Mouse (Mus musculus) kidney, postnatal 0 days (tissue): Measurements from ENCODE around the gene Endou. TPM values are rescaled to one million over a fixed set of nuclear protein-coding genes. Genes with fewer than 3 reads are reported as not detected.

Experiments used
- ATAC-seq: fragments of 200-750 bp; cut with Nextera tagmentation; replicated peaks from 2 replicates; pipeline ENCODE4 v1.8.0; 2017; ENCODE audit warnings: low read depth, moderate number of reproducible peaks, moderate TSS enrichment, moderate library complexity; ENCODE audit not compliant: low FRiP score
- DNase-seq: peaks from one replicate; pipeline ENCODE4 v3.0.0-alpha.2; 2016; ENCODE audit warnings: low spot score
- H3K27ac ChIP-seq: fragments of 300-500 bp; sonication (generic); 2 replicates; pipeline ENCODE4 v1.5.1; 2014; ENCODE audit warnings: mild to moderate bottlenecking
- H3K27me3 ChIP-seq: fragments of 300-500 bp; sonication (generic); 2 replicates; pipeline ENCODE4 v1.6.1; 2014; ENCODE audit warnings: low read length, mixed read lengths; ENCODE audit not compliant: insufficient read depth
- H3K36me3 ChIP-seq: fragments of 300-500 bp; sonication (generic); 2 replicates; pipeline ENCODE4 v1.6.1; 2014; ENCODE audit warnings: low read length, mixed read lengths; ENCODE audit not compliant: insufficient read depth
- H3K4me1 ChIP-seq: fragments of 300-500 bp; sonication (generic); replicated peaks from 2 replicates; pipeline ENCODE4 v1.6.1; 2014; ENCODE audit warnings: antibody characterized with exemption, low read length, mixed read lengths; ENCODE audit not compliant: insufficient read depth
- H3K4me2 ChIP-seq: fragments of 300-500 bp; sonication (generic); 2 replicates; pipeline ENCODE4 v1.6.1; 2014; ENCODE audit warnings: mild to moderate bottlenecking, low read length, moderate library complexity, mixed read lengths
- H3K4me3 ChIP-seq: fragments of 300-500 bp; sonication (generic); replicated peaks from 2 replicates; pipeline ENCODE4 v1.5.1; 2014; ENCODE audit warnings: low read depth, low read length
- H3K9ac ChIP-seq: fragments of 300-500 bp; sonication (generic); 2 replicates; pipeline ENCODE4 v1.6.1; 2014; ENCODE audit warnings: low read depth, low read length
- H3K9me3 ChIP-seq: fragments of 300-500 bp; sonication (generic); replicated peaks from 2 replicates; pipeline ENCODE4 v1.6.1; 2016; ENCODE audit warnings: low read length, inconsistent platforms, mixed read lengths
- CTCF ChIP-seq: IDR thresholded peaks from 2 replicates; pipeline ENCODE4 v1.5.1; 2016; ENCODE audit warnings: antibody characterized with exemption, low read depth, mild to moderate bottlenecking, moderate library complexity
- WGBS: fragments of 180-500 bp; shearing (Covaris S2); extraction: QIAGEN DNeasy Blood & Tissue Kit; methylation state at CpG from one replicate; pipeline ENCODE4 v1.1.7; 2014; 5-methylcytosine and 5-hydroxymethylcytosine counted together
- polyA plus RNA-seq: library from polyadenylated mRNA; unstranded; fragments of >200 nt; fragmentation: Nextera tagmentation; extraction: Ambion mirVana; gene quantifications from 2 replicates; pipeline ENCODE4 v1.2.1, GENCODE M21; 2015

Gene Endou
- polyA plus RNA-seq, 1 experiment from 2014 or later = 2.2 TPM

GRCm38 (mm10) chr15:97740283-97740732 lies 9.2 kb upstream of the Endou start:
- H3K27me3 ChIP-seq = no peaks in the 10 kb centered on the region
- no peak for DNase-seq
- H3K9me3 ChIP-seq = no peaks in the 10 kb centered on the region; the same call in 1 of the 2 replicates
- H3K4me2 ChIP-seq = no peak overlapping the region
- H3K36me3 ChIP-seq = 0 out of 2 replicates have a peak, but pooled peaks cover 5% of the 10 kb centered on the region
- no peak overlapping the region for H3K4me3 ChIP-seq
- TF ChIP-seq CTCF = no peak
- 75% methylated on average over 9 of the region's 9 CpGs for WGBS
- H3K4me1 ChIP-seq = no peaks in the 10 kb centered on the region
- ATAC-seq = no peak
- no peak overlapping the region for H3K9ac ChIP-seq
- no peak overlapping the region for H3K27ac ChIP-seq

- no peaks in the 10 kb centered on the region; the same call in 1 of the 2 replicates for H3K9me3 ChIP-seq
- 91% methylated on average over 7 of the region's 7 CpGs for WGBS
These were observed 7.8 kb upstream of the Endou start for GRCm38 (mm10) chr15:97738923-97739322.

GRCm38 (mm10) chr15:97731988-97732387 lies 849 bp upstream of the Endou start:
- ATAC-seq (no peak), DNase-seq (no peak)
- no peaks in the 10 kb centered on the region for H3K36me3 ChIP-seq
- H3K4me3 ChIP-seq = no peak overlapping the region
- no peak for TF ChIP-seq CTCF
- H3K27me3 ChIP-seq = no peaks in the 10 kb centered on the region
- H3K27ac ChIP-seq = no peak overlapping the region
- H3K4me1 ChIP-seq = peaks cover 8% of the 10 kb centered on the region; the same call in 1 of the 2 replicates
- H3K9ac ChIP-seq = no peak overlapping the region
- no peaks in the 10 kb centered on the region for H3K9me3 ChIP-seq
- WGBS = 87% methylated on average over 11 of the region's 11 CpGs
- H3K4me2 ChIP-seq = no peak overlapping the region

More at GRCm38 (mm10) chr15:97738923-97739322, 7.8 kb upstream of the Endou start:
- Histone ChIP-seq H3K27ac (no peak overlapping the region), H3K27me3 (no peaks in the 10 kb centered on the region), H3K4me2 (no peak overlapping the region), H3K4me1 (no peaks in the 10 kb centered on the region), H3K36me3 (0 out of 2 replicates have a peak, but pooled peaks cover 3% of the 10 kb centered on the region), H3K4me3 (no peak overlapping the region), H3K9ac (no peak overlapping the region)
- DNase-seq = no peak
- ATAC-seq = no peak
- TF ChIP-seq CTCF = no peak

GRCm38 (mm10) chr15:97730365-97730764 lies 774 bp downstream of the Endou start:
- Histone ChIP-seq H3K36me3 (no peaks in the 10 kb centered on the region), H3K9me3 (no peaks in the 10 kb centered on the region), H3K9ac (no peak overlapping the region), H3K4me1 (peaks cover 8% of the 10 kb centered on the region; the same call in 1 of the 2 replicates), H3K4me3 (no peak overlapping the region), H3K4me2 (no peak overlapping the region), H3K27me3 (no peaks in the 10 kb centered on the region), H3K27ac (no peak overlapping the region)
- TF ChIP-seq CTCF = no peak
- ATAC-seq (no peak; the same call in 1 of the 2 replicates), DNase-seq (no peak)
- 51% methylated on average over 6 of the region's 6 CpGs for WGBS

GRCm38 (mm10) chr15:97728804-97729203 lies 2.3 kb downstream of the Endou start:
- ATAC-seq = peak; percentile 69
- no peak for DNase-seq
- no peaks in the 10 kb centered on the region for H3K9me3 ChIP-seq

GRCm38 (mm10) chr15:97728394-97728793 lies 2.7 kb downstream of the Endou start:
- WGBS = 83% methylated on average over 11 of the region's 11 CpGs
- no peak for ATAC-seq

More at GRCm38 (mm10) chr15:97728804-97729203, 2.3 kb downstream of the Endou start:
- H3K4me3 ChIP-seq = no peak overlapping the region
- no peak overlapping the region for H3K9ac ChIP-seq
- WGBS = 48% methylated on average over 7 of the region's 7 CpGs
- H3K4me1 ChIP-seq = peaks cover 8% of the 10 kb centered on the region; the same call in 1 of the 2 replicates
- TF ChIP-seq CTCF = no peak
- H3K27me3 ChIP-seq = no peaks in the 10 kb centered on the region
- H3K4me2 ChIP-seq = no peak overlapping the region
- H3K36me3 ChIP-seq = no peaks in the 10 kb centered on the region
- H3K27ac ChIP-seq = no peak overlapping the region

More at GRCm38 (mm10) chr15:97728394-97728793, 2.7 kb downstream of the Endou start:
- H3K27ac ChIP-seq = no peak overlapping the region
- no peak overlapping the region for H3K4me2 ChIP-seq
- H3K4me3 ChIP-seq = no peak overlapping the region
- H3K4me1 ChIP-seq = peaks cover 8% of the 10 kb centered on the region; the same call in 1 of the 2 replicates
- no peaks in the 10 kb centered on the region for H3K36me3 ChIP-seq
- TF ChIP-seq CTCF = no peak
- no peak for DNase-seq
- no peak overlapping the region for H3K9ac ChIP-seq
- H3K27me3 ChIP-seq = no peaks in the 10 kb centered on the region
- no peaks in the 10 kb centered on the region for H3K9me3 ChIP-seq
